Mouse (Mus musculus): ENCODE measurements around the gene Car14. TPM values are rescaled to one million over a fixed set of nuclear protein-coding genes. Genes with fewer than 3 reads are reported as not detected.
"Not testable (repeated sequence)": the region's sequence is repeated elsewhere in the genome, so short reads cannot be mapped to it uniquely, and the experiment has no call there.

Car14 gene
- polyA plus RNA-seq, 1 experiment from 2014 or later, result 10.9 TPM

GRCm38 (mm10) chr3:95860323-95860722 lies 44.2 kb downstream of the Car14 start:
- Histone ChIP-seq H3K4me2 (no peak overlapping the region), H3K4me1 (replicated peaks) (peaks cover 3% of the 10 kb centered on the region; the same call in 1 of the 2 replicates), H3K27me3 (no peaks in the 10 kb centered on the region), H3K4me3 (no peak overlapping the region), H3K9ac (no peak overlapping the region), H3K9me3 (no peaks in the 10 kb centered on the region), H3K27ac (no peak overlapping the region), H3K36me3 (peaks cover 23% of the 10 kb centered on the region)
- WGBS, result 86% methylated on average over 3 of the region's 3 CpGs
- no peak for ATAC-seq (ENCODE audit: low FRiP score)

- H3K9ac ChIP-seq; H3K4me3 ChIP-seq; H3K9me3 ChIP-seq; ATAC-seq (ENCODE audit: low FRiP score); H3K27me3 ChIP-seq; H3K4me2 ChIP-seq; H3K27ac ChIP-seq: not testable (repeated sequence)
- peaks cover 10% of the 10 kb centered on the region for H3K36me3 ChIP-seq
- peaks cover 12% of the 10 kb centered on the region for H3K4me1 ChIP-seq (replicated peaks)
- WGBS, result 87% methylated on average over 3 of the region's 3 CpGs
These were observed 46.2 kb downstream of the Car14 start for GRCm38 (mm10) chr3:95858278-95858677.

GRCm38 (mm10) chr3:95857050-95857449 lies 47.4 kb downstream of the Car14 start:
- ATAC-seq (ENCODE audit: low FRiP score); H3K9ac ChIP-seq; H3K4me2 ChIP-seq; H3K27me3 ChIP-seq; H3K4me3 ChIP-seq; H3K27ac ChIP-seq; H3K9me3 ChIP-seq: not testable (repeated sequence)
- Histone ChIP-seq H3K4me1 (replicated peaks) (peaks cover 12% of the 10 kb centered on the region), H3K36me3 (peaks cover 15% of the 10 kb centered on the region)
- 91% methylated on average over 1 of the region's 1 CpGs for WGBS

GRCm38 (mm10) chr3:95856115-95856514 lies 48.4 kb downstream of the Car14 start:
- Histone ChIP-seq H3K4me1 (replicated peaks) (peaks cover 12% of the 10 kb centered on the region), H3K4me2 (peak overlapping the region; percentile 74), H3K9ac (peak overlapping the region; percentile 82), H3K4me3 (peak overlapping the region; percentile 86), H3K27ac (peak overlapping the region; percentile 83), H3K9me3 (no peaks in the 10 kb centered on the region), H3K27me3 (no peaks in the 10 kb centered on the region), H3K36me3 (peaks cover 20% of the 10 kb centered on the region)
- ATAC-seq (ENCODE audit: low FRiP score), result peak; percentile 16; the same call in 1 of the 2 replicates
- 30% methylated on average over 7 of the region's 7 CpGs for WGBS

GRCm38 (mm10) chr3:95855502-95856089 lies 48.9 kb downstream of the Car14 start, which contains the start of gene Prpf3:
TSS of gene Prpf3 (minus strand) at chr3:95855885.
- H3K4me2 ChIP-seq, result peak within 1 kb of the TSS; percentile 74
- H3K4me1 ChIP-seq (replicated peaks), result peaks cover 12% of the 10 kb centered on the region
- WGBS, result under 1% methylated on average over 54 of the region's 56 CpGs
- peaks cover 26% of the 10 kb centered on the region for H3K36me3 ChIP-seq
- peak within 1 kb of the TSS; percentile 86 for H3K4me3 ChIP-seq
- ATAC-seq (ENCODE audit: low FRiP score), result peak; percentile 99
- peak within 1 kb of the TSS; percentile 83 for H3K27ac ChIP-seq
- H3K27me3 ChIP-seq, result no peaks in the 10 kb centered on the region
- H3K9ac ChIP-seq, result peak within 1 kb of the TSS; percentile 82
- H3K9me3 ChIP-seq, result no peaks in the 10 kb centered on the region

GRCm38 (mm10) chr3:95851317-95851716 lies 53.2 kb downstream of the Car14 start:
- Histone ChIP-seq H3K4me3 (no peak overlapping the region), H3K9ac (no peak overlapping the region), H3K4me1 (replicated peaks) (peaks cover 12% of the 10 kb centered on the region), H3K36me3 (peaks cover 68% of the 10 kb centered on the region), H3K4me2 (no peak overlapping the region), H3K27ac (no peak overlapping the region), H3K9me3 (no peaks in the 10 kb centered on the region), H3K27me3 (no peaks in the 10 kb centered on the region)
- WGBS, result 98% methylated on average over 8 of the region's 8 CpGs
- ATAC-seq (ENCODE audit: low FRiP score), result no peak

- WGBS, result 94% methylated on average over 4 of the region's 4 CpGs
- ATAC-seq (ENCODE audit: low FRiP score), result no peak
- Histone ChIP-seq H3K36me3 (peaks cover 74% of the 10 kb centered on the region), H3K27me3 (no peaks in the 10 kb centered on the region), H3K4me2 (no peak overlapping the region), H3K9ac (no peak overlapping the region), H3K27ac (no peak overlapping the region), H3K9me3 (no peaks in the 10 kb centered on the region), H3K4me3 (no peak overlapping the region), H3K4me1 (replicated peaks) (peaks cover 9% of the 10 kb centered on the region)
These were observed 53.9 kb downstream of the Car14 start for GRCm38 (mm10) chr3:95850611-95851010.

Other genes with a start within 250 kb of the Car14 start
- gene Mcl1, start 245.9 kb downstream of the Car14 start, polyA plus RNA-seq (2015; fragmentation: Nextera tagmentation; extraction: Ambion mirVana), result 49.3 and 54.2 TPM in 2 replicates
- gene Adamtsl4, start 216.8 kb downstream of the Car14 start, polyA plus RNA-seq (2015; fragmentation: Nextera tagmentation; extraction: Ambion mirVana), result 0.98 and 1.0 TPM in 2 replicates
- 12.9 and 13.4 TPM in 2 replicates for gene Ecm1, start 165.1 kb downstream of the Car14 start, polyA plus RNA-seq (2015; fragmentation: Nextera tagmentation; extraction: Ambion mirVana)
- 41.0 and 44.9 TPM in 2 replicates for gene Tars2, start 144.5 kb downstream of the Car14 start, polyA plus RNA-seq (2015; fragmentation: Nextera tagmentation; extraction: Ambion mirVana)
- 23.8 and 24.4 TPM in 2 replicates for gene Rprd2, start 85.8 kb downstream of the Car14 start, polyA plus RNA-seq (2015; fragmentation: Nextera tagmentation; extraction: Ambion mirVana)
- gene Prpf3, start 48.8 kb downstream of the Car14 start, polyA plus RNA-seq (2015; fragmentation: Nextera tagmentation; extraction: Ambion mirVana), result 36.6 and 39.7 TPM in 2 replicates
- gene Mrps21, start 33.2 kb downstream of the Car14 start, polyA plus RNA-seq (2015; fragmentation: Nextera tagmentation; extraction: Ambion mirVana), result 331 and 342 TPM in 2 replicates
- gene Ciart, start 22.4 kb downstream of the Car14 start, polyA plus RNA-seq (2015; fragmentation: Nextera tagmentation; extraction: Ambion mirVana), result 3.1 and 4.3 TPM in 2 replicates
- 19.4 and 21.2 TPM in 2 replicates for gene BC028528, start 12.7 kb downstream of the Car14 start, polyA plus RNA-seq (2015; fragmentation: Nextera tagmentation; extraction: Ambion mirVana)
- 32.4 and 40.8 TPM in 2 replicates for gene Aph1a, start 10.7 kb downstream of the Car14 start, polyA plus RNA-seq (2015; fragmentation: Nextera tagmentation; extraction: Ambion mirVana)
- 167 and 175 TPM in 2 replicates for gene Anp32e, start 24.6 kb upstream of the Car14 start, polyA plus RNA-seq (2015; fragmentation: Nextera tagmentation; extraction: Ambion mirVana)
- gene Plekho1, start 91.3 kb upstream of the Car14 start, polyA plus RNA-seq (2015; fragmentation: Nextera tagmentation; extraction: Ambion mirVana), result 59.5 and 65.4 TPM in 2 replicates
- gene Vps45, start 153.8 kb upstream of the Car14 start, polyA plus RNA-seq (2015; fragmentation: Nextera tagmentation; extraction: Ambion mirVana), result 62.9 and 64.0 TPM in 2 replicates
- gene Otud7b, start 199.8 kb upstream of the Car14 start, polyA plus RNA-seq (2015; fragmentation: Nextera tagmentation; extraction: Ambion mirVana), result 11.0 and 13.6 TPM in 2 replicates